Mouse (Mus musculus): ENCODE data around the gene Kcnma1. TPM values are rescaled to one million over a fixed set of nuclear protein-coding genes. Genes with fewer than 3 reads are reported as not detected.

The Kcnma1 gene
- polyA plus RNA-seq, 1 experiment from 2014 or later: 0.38 TPM

DNA sequence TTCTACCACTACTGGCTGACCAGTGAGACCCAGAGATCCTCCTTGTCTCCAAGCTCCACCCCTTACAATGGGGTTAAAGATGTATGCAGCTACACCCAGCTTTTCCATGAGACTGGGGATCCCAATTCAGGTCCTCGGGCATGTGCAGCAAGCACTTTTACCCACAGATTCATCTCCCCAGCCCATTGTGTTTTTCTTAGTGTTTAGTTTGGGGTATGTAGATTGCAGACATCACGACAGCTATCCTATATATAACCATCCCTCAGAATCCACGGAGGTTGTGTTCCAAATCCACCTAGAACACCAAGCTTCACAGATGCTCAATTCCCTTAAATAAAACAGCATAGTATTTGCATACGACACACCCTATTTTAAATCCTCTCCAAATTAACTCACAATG lies 6.4 kb upstream of the Kcnma1 start:
- Histone ChIP-seq H3K36me3 (ENCODE audit: control insufficient read depth, insufficient read depth) (no peaks in the 10 kb centered on the region), H3K27ac (ENCODE audit: low read length) (no peak overlapping the region), H3K9ac (ENCODE audit: low read length) (no peak overlapping the region), H3K27me3 (ENCODE audit: control insufficient read depth, insufficient read depth, low read length) (0 out of 2 replicates have a peak, but pooled peaks cover 2% of the 10 kb centered on the region), H3K4me2 (ENCODE audit: low read depth, low read length) (no peak overlapping the region), H3K9me3 (replicated peaks; ENCODE audit: control insufficient read depth, low read length) (no peaks in the 10 kb centered on the region), H3K4me1 (ENCODE audit: control insufficient read depth, insufficient read depth, low read length) (no peaks in the 10 kb centered on the region), H3K4me3 (ENCODE audit: low read length) (no peak overlapping the region)
- WGBS: 70% methylated on average over 4 of the region's 4 CpGs
- no peak for ATAC-seq (replicated peaks; ENCODE audit: extremely low read depth, insufficient read depth, low FRiP score)

DNA sequence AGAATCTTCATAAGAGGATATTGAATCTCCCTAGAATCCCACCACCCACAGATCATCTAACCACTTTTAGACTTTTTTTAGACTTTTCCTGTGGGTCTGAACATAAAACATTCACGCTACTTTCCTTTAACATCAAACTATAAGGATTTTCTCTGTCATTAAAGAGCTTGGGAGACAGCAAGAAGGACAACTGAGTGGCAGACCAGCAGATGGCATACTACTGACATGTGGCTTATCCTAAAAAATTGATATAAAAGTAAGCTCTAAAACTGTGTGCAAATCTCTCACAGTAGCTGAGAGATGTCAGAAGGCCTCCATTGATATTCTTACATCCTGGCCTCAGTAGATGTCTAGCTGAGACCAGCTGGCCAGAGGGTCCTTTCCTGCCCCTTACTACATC lies 4.3 kb downstream of the Kcnma1 start:
- Histone ChIP-seq H3K27me3 (ENCODE audit: control insufficient read depth, insufficient read depth, low read length) (peaks cover 68% of the 10 kb centered on the region), H3K27ac (ENCODE audit: low read length) (no peak overlapping the region), H3K36me3 (ENCODE audit: control insufficient read depth, insufficient read depth) (no peaks in the 10 kb centered on the region), H3K9me3 (replicated peaks; ENCODE audit: control insufficient read depth, low read length) (no peaks in the 10 kb centered on the region), H3K4me2 (ENCODE audit: low read depth, low read length) (no peak overlapping the region), H3K4me3 (ENCODE audit: low read length) (no peak overlapping the region), H3K9ac (ENCODE audit: low read length) (no peak overlapping the region), H3K4me1 (ENCODE audit: control insufficient read depth, insufficient read depth, low read length) (0 out of 2 replicates have a peak, but pooled peaks cover under 1% of the 10 kb centered on the region)
- WGBS: 77% methylated on average over 1 of the region's 1 CpGs
- no peak for ATAC-seq (replicated peaks; ENCODE audit: extremely low read depth, insufficient read depth, low FRiP score)

DNA sequence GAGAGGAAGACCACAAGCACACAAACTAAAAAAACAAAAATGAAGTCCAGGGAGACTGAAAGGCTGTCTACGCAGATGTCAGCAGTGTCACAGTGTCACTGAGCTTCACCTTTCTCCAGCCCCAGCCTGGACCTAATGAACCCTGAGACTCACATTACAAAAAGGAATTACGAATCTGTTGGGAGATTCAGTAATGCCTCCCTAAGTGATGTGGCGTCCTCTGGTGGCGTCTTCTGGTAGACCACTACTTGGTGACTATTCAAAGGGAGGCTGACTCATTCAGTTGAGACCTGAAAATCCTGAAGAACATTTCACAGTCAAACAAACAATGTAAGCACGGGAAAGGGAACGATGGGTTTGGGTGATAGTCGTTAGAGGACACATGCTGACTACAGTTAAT lies 6.0 kb downstream of the Kcnma1 start:
- no peak overlapping the region for H3K4me3 ChIP-seq (ENCODE audit: low read length)
- WGBS: 11% methylated on average over 7 of the region's 7 CpGs

DNA sequence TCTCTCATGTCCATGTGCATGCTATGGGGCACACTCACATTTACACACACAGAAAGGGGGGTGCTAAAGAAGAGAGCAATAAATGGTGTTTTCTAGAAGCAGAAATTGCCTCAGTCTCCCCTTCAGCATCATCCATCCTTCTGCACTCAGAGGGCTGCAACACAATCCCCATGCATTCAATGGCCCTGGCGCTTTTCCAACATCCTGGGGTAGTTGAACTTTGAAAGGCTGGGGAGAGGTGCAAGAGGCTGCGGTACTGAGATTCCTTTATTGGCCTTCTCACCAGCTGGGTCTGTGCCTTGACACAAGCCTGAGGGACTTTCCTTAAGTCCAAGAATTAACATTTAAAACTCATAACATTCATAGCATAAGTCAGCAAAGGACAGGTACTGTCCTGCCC lies 8.0 kb downstream of the Kcnma1 start:
- Histone ChIP-seq H3K9me3 (replicated peaks; ENCODE audit: control insufficient read depth, low read length) (no peaks in the 10 kb centered on the region), H3K36me3 (ENCODE audit: control insufficient read depth, insufficient read depth) (no peaks in the 10 kb centered on the region), H3K9ac (ENCODE audit: low read length) (no peak overlapping the region), H3K4me1 (ENCODE audit: control insufficient read depth, insufficient read depth, low read length) (peaks cover 9% of the 10 kb centered on the region; the same call in 1 of the 2 replicates), H3K27me3 (ENCODE audit: control insufficient read depth, insufficient read depth, low read length) (peaks cover 82% of the 10 kb centered on the region), H3K4me3 (ENCODE audit: low read length) (no peak overlapping the region), H3K27ac (ENCODE audit: low read length) (no peak overlapping the region), H3K4me2 (ENCODE audit: low read depth, low read length) (no peak overlapping the region)
- WGBS: 36% methylated on average over 2 of the region's 2 CpGs
- ATAC-seq (replicated peaks; ENCODE audit: extremely low read depth, insufficient read depth, low FRiP score): no peak

More for the DNA sequence above, 6.0 kb downstream of the Kcnma1 start:
- Histone ChIP-seq H3K27ac (ENCODE audit: low read length) (no peak overlapping the region), H3K9ac (ENCODE audit: low read length) (no peak overlapping the region), H3K4me2 (ENCODE audit: low read depth, low read length) (no peak overlapping the region), H3K36me3 (ENCODE audit: control insufficient read depth, insufficient read depth) (no peaks in the 10 kb centered on the region), H3K4me1 (ENCODE audit: control insufficient read depth, insufficient read depth, low read length) (peaks cover 9% of the 10 kb centered on the region; the same call in 1 of the 2 replicates), H3K9me3 (replicated peaks; ENCODE audit: control insufficient read depth, low read length) (no peaks in the 10 kb centered on the region), H3K27me3 (ENCODE audit: control insufficient read depth, insufficient read depth, low read length) (peaks cover 77% of the 10 kb centered on the region)
- no peak for ATAC-seq (replicated peaks; ENCODE audit: extremely low read depth, insufficient read depth, low FRiP score)

- WGBS: under 1% methylated on average over 71 of the region's 82 CpGs
Observed at GRCm38 (mm10) chr14:24004471-24005271, 9.6 kb downstream of the Kcnma1 start.

GRCm38 (mm10) chr14:24003450-24004381 lies 10.6 kb downstream of the Kcnma1 start:
- H3K4me2 ChIP-seq (ENCODE audit: low read depth, low read length): peak overlapping the region; percentile 97
- no peaks in the 10 kb centered on the region for H3K9me3 ChIP-seq (replicated peaks; ENCODE audit: control insufficient read depth, low read length)
- no peaks in the 10 kb centered on the region for H3K36me3 ChIP-seq (ENCODE audit: control insufficient read depth, insufficient read depth)
- no peak overlapping the region for H3K27ac ChIP-seq (ENCODE audit: low read length)
- ATAC-seq (replicated peaks; ENCODE audit: extremely low read depth, insufficient read depth, low FRiP score): no peak
- H3K4me3 ChIP-seq (ENCODE audit: low read length): peak overlapping the region; percentile 72
- H3K4me1 ChIP-seq (ENCODE audit: control insufficient read depth, insufficient read depth, low read length): peaks cover 9% of the 10 kb centered on the region; the same call in 1 of the 2 replicates
- H3K27me3 ChIP-seq (ENCODE audit: control insufficient read depth, insufficient read depth, low read length): peaks cover 88% of the 10 kb centered on the region
- H3K9ac ChIP-seq (ENCODE audit: low read length): peak overlapping the region; percentile 68
- under 1% methylated on average over 72 of the region's 85 CpGs for WGBS

More at GRCm38 (mm10) chr14:24004471-24005271, 9.6 kb downstream of the Kcnma1 start:
- peak overlapping the region; percentile 97 for H3K4me2 ChIP-seq (ENCODE audit: low read depth, low read length)
- no peak overlapping the region for H3K27ac ChIP-seq (ENCODE audit: low read length)
- peak overlapping the region; percentile 68 for H3K9ac ChIP-seq (ENCODE audit: low read length)
- peaks cover 9% of the 10 kb centered on the region; the same call in 1 of the 2 replicates for H3K4me1 ChIP-seq (ENCODE audit: control insufficient read depth, insufficient read depth, low read length)
- H3K9me3 ChIP-seq (replicated peaks; ENCODE audit: control insufficient read depth, low read length): no peaks in the 10 kb centered on the region
- H3K4me3 ChIP-seq (ENCODE audit: low read length): peak overlapping the region; percentile 72
- H3K36me3 ChIP-seq (ENCODE audit: control insufficient read depth, insufficient read depth): no peaks in the 10 kb centered on the region
- ATAC-seq (replicated peaks; ENCODE audit: extremely low read depth, insufficient read depth, low FRiP score): 0 out of 2 replicates have a peak, but pooled peaks have one; percentile 32
- peaks cover 88% of the 10 kb centered on the region for H3K27me3 ChIP-seq (ENCODE audit: control insufficient read depth, insufficient read depth, low read length)

DNA sequence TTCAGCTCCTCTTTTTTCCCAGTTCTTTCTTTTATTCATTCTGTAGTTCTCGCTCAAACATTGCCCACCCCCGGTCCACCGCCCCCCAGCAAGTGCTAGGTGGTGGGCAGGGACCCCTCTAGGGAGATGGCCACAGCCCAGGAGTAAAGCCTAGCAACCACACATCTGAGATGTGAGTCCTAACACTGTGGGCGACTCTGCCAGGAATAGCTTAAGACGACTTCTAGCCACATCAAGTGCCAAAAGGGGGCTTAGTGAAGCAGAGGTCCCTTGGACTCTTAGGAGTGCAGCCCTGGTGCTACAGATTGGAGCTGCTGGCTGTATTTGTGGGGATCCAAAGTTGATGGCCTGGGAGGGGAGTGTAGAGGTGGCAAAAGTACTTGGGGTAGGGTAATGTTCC lies 11.6 kb downstream of the Kcnma1 start:
- H3K27ac ChIP-seq (ENCODE audit: low read length): no peak overlapping the region
- 39% methylated on average over 5 of the region's 5 CpGs for WGBS
- H3K4me2 ChIP-seq (ENCODE audit: low read depth, low read length): no peak overlapping the region
- H3K27me3 ChIP-seq (ENCODE audit: control insufficient read depth, insufficient read depth, low read length): peaks cover 83% of the 10 kb centered on the region
- no peaks in the 10 kb centered on the region for H3K36me3 ChIP-seq (ENCODE audit: control insufficient read depth, insufficient read depth)
- no peak for ATAC-seq (replicated peaks; ENCODE audit: extremely low read depth, insufficient read depth, low FRiP score)
- H3K4me1 ChIP-seq (ENCODE audit: control insufficient read depth, insufficient read depth, low read length): peaks cover 9% of the 10 kb centered on the region; the same call in 1 of the 2 replicates
- H3K9ac ChIP-seq (ENCODE audit: low read length): no peak overlapping the region
- H3K4me3 ChIP-seq (ENCODE audit: low read length): no peak overlapping the region
- no peaks in the 10 kb centered on the region for H3K9me3 ChIP-seq (replicated peaks; ENCODE audit: control insufficient read depth, low read length)

GRCm38 (mm10) chr14:23997912-23998311 lies 16.4 kb downstream of the Kcnma1 start:
- Histone ChIP-seq H3K27ac (ENCODE audit: low read length) (no peak overlapping the region), H3K27me3 (ENCODE audit: control insufficient read depth, insufficient read depth, low read length) (peaks cover 50% of the 10 kb centered on the region), H3K4me1 (ENCODE audit: control insufficient read depth, insufficient read depth, low read length) (no peaks in the 10 kb centered on the region), H3K4me2 (ENCODE audit: low read depth, low read length) (no peak overlapping the region), H3K9ac (ENCODE audit: low read length) (no peak overlapping the region), H3K9me3 (replicated peaks; ENCODE audit: control insufficient read depth, low read length) (no peaks in the 10 kb centered on the region), H3K36me3 (ENCODE audit: control insufficient read depth, insufficient read depth) (no peaks in the 10 kb centered on the region), H3K4me3 (ENCODE audit: low read length) (no peak overlapping the region)
- no peak for ATAC-seq (replicated peaks; ENCODE audit: extremely low read depth, insufficient read depth, low FRiP score)
- 77% methylated on average over 6 of the region's 6 CpGs for WGBS
